Mouse (Mus musculus): Measurements from ENCODE around the gene Dynll2.
"Not testable (repeated sequence)": the region's sequence is repeated elsewhere in the genome, so short reads cannot be mapped to it uniquely, and the experiment has no call there.

Gene Dynll2

GRCm38 (mm10) chr11:87987861-87988260 is 528 bp upstream of the Dynll2 start:
- DNase-seq (ENCODE audit: extremely low spot score) = no peak

- peak; percentile 71 for DNase-seq (ENCODE audit: extremely low spot score)
Observed at GRCm38 (mm10) chr11:87986141-87986741, 1.1 kb downstream of the Dynll2 start.

GRCm38 (mm10) chr11:87985643-87986042 is 1.7 kb downstream of the Dynll2 start:
- no peak for DNase-seq (ENCODE audit: extremely low spot score)

- no peak for DNase-seq (ENCODE audit: extremely low spot score)
Observed at GRCm38 (mm10) chr11:87984571-87984970, 2.8 kb downstream of the Dynll2 start.

DNA sequence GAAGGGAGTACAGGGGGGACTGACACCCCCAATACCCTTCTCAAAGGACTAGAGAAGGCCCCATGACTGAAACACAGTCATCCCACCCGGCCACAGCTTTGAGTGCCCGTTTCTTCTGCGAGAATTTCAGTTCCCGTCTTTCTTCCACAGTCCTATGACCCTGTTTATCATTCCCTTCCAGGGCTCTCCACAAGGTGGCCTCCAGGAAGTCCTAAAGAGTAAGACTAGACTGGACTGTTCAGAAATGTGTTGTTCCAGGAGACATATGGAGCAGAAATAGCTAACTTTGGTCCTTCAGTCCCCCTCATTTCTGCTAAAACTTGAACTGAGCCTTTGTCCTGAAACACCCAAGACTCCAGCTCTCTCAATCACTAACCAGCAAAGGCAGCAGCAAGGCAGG is 8.4 kb downstream of the Dynll2 start:
- DNase-seq (ENCODE audit: extremely low spot score) = no peak

- not testable (repeated sequence) for DNase-seq (ENCODE audit: extremely low spot score)
Observed at GRCm38 (mm10) chr11:87977021-87977420, 10.3 kb downstream of the Dynll2 start.

DNA sequence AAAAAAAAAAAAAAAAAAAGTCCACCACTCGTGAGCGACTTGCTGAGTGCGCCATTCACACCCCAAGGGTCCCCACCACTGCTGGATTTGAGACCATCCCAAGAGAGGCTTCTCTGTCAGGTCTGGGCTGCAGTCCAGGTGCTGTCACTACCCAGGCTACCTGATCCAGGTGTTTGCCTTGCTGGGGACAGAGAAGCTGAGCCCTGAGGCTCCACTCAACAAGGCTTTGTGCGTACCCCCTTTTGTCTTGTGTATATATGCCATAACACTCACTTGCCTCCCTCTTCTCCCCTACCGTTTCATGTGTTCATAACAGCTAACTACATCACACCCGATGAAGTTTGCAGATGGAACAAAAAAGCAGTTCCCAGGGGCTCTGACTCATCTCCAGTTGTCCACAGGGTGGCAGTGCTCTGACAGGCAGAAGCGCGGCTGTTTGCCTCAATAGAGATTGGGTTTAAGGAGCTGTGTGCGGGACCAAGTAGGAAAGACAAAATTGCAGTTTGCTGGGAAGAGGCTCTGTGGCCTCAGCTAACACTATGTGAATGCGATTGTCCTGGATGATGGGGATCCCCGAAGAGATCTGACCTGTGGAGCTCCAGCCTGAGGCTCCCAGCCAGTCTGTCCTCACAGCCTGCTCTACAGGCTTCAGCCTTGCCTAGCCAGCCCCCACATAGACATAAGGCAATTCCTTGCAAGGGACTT is 12.7 kb downstream of the Dynll2 start:
- DNase-seq (ENCODE audit: extremely low spot score) = peak; percentile 61

DNA sequence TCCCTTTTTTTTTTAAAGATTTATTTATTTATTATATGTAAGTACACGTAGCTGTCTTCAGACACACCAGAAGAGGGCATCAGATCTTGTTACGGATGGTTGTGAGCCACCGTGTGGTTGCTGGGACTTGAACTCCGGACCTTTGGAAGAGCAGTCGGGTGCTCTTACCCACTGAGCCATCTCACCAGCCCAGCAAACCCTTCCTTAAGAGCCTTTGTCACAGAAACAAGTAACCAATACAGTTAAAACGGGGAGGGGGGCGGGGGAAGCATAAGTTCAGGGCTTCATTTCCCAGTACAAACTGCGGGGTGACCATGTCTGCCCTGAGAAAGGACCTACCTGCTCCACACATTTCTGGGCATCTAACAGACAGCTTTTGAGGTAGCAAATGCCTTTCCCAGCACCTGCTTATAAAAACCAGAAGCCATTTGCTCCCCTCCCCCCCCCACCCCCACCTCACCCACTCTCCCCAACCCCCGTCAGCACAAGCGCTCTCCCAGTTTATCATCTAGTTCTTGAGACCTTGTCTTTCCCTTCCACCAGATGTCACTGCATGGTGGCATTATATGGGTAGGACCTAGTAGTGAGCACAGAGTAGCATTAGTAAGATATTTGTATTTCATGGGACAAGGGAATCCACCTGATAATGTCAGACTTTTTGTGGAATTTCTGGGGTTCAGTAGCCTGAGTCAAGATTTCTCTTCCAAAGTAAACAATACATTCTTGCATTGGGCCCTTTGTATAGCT is 13.6 kb downstream of the Dynll2 start:
- DNase-seq (ENCODE audit: extremely low spot score) = no peak

GRCm38 (mm10) chr11:87972829-87973228 is 14.5 kb downstream of the Dynll2 start:
- no peak for DNase-seq (ENCODE audit: extremely low spot score)

DNA sequence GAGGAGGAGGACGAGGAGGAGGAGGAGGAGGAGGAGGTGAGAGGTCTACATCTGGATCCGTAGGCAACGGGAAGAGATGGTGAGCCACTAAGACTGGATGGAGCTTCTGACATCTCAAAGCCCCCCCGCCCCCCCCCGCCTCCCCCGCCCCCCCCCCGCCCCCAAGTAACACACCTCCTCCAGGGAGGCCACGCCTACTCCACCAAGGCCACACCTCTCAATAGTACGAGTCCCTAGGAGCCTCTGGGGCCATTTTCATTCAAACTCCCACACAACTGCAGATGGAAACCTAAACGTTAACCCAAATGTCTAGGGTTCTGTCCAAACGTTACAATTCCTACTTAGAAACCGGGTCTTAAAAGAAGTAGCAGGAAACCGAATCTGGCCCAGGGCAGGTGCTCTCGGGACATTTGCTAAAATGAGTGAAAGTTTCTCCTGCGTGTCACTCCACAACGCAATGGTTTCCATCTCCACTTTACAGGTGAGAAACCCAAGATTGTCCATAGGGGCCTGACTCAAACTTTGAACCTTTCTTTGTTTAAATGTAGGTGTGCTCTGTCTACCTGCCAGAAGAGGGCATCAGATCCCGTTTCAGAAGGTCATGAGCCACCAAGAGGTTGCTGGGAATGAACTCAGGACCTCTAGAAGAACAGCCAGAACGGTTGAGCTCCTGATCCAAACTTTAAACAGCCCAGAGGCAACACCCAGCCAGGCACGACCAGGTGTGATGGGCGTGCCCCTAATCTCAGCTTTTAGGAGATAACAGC is 18.8 kb downstream of the Dynll2 start:
- no peak for DNase-seq (ENCODE audit: extremely low spot score)

DNA sequence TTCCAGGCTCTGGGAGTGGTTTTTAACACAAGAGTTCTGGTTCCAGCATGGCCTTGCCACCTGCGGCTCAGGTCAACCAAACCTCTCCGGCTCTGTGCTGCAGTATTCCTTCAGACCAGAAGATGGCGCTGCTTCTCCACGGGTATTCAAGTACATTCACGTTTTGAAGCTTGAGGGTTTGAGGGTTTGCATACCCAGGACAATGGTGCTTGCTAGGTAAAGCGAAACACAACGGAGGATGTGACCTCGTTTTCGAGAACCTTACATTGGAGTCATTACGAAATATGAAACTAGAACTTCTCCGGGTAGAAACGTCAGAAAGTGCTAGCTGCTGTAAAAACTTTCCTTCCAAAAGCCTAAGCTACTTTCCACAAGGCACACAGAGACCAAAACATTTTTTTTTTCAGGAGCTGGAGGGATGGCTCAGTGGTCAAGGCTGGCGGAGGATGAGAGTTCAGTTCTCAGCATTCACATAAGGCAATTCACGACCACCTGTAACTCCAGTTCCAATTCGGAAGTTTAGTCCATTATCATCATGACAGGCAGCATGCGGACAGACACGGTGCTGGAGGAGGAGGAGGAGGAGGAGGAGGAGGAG is 19.5 kb downstream of the Dynll2 start:
- DNase-seq (ENCODE audit: extremely low spot score) = peak; percentile 88

DNA sequence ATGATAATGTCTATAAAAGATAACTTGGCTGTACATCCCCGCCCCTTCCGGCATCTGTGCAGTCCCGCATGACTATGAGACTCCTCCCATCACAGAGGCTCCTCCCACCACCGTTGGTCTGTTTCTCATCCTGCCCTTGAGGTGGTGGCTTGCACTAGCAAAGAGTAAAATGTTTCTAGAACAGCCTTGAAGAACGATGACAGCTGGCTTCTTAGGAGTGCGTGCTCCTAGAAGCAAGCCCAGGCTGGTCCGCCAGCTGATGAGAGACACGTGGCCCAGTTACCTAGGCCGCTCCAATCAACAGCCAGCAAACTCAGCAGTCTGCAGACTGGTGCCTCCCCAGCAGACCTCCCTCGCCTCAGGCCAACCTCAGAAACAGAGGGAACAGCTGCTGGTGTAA is 21.1 kb downstream of the Dynll2 start:
- DNase-seq (ENCODE audit: extremely low spot score) = no peak

- no peak for DNase-seq (ENCODE audit: extremely low spot score)
Observed at GRCm38 (mm10) chr11:87965293-87965692, 22.0 kb downstream of the Dynll2 start.

- peak; percentile 37 for DNase-seq (ENCODE audit: extremely low spot score)
Observed at GRCm38 (mm10) chr11:87957066-87957465, 30.3 kb downstream of the Dynll2 start.

GRCm38 (mm10) chr11:87955144-87955543 is 32.2 kb downstream of the Dynll2 start:
- DNase-seq (ENCODE audit: extremely low spot score) = no peak

GRCm38 (mm10) chr11:87949990-87950389 is 37.3 kb downstream of the Dynll2 start:
- DNase-seq (ENCODE audit: extremely low spot score) = peak; percentile 20

GRCm38 (mm10) chr11:87935467-87935866 is 51.9 kb downstream of the Dynll2 start:
- no peak for DNase-seq (ENCODE audit: extremely low spot score)

GRCm38 (mm10) chr11:87933731-87934130 is 53.6 kb downstream of the Dynll2 start:
- DNase-seq (ENCODE audit: extremely low spot score) = no peak

DNA sequence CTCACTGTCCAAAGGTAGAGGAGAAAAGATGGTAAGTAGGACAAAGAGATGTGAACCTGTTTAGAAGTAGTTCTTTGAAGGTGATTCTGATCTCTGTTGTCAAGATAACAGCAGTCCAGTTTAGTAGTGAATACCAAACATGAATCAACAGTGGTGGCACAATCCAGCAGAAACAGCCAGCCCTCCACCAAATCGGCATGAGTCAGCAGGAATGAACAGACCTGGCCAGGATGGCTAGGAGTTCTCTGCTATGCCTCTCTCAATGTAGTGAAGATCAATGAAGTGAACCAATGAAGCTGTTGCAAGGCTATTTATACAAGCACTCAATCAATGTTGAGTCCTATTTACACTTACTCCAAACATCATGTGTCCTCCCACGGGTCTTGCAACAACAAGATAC is 57.0 kb downstream of the Dynll2 start:
- DNase-seq (ENCODE audit: extremely low spot score) = no peak
